Mouse (Mus musculus): Measurements from ENCODE around the gene Tmem131. TPM values are rescaled to one million over a fixed set of nuclear protein-coding genes. Genes with fewer than 3 reads are reported as not detected.
A peak's percentile ranks its signal among the peaks of the same experiment; 100 is the strongest.
"Not testable (repeated sequence)": the region's sequence is repeated elsewhere in the genome, so short reads cannot be mapped to it uniquely, and the experiment has no call there.

The Tmem131 gene
- total RNA-seq, 2 experiments from 2014 or later = 44.1 to 44.8 TPM

- no peak for DNase-seq
- intact Hi-C loops (cut with DNase I) = loop anchor here (2.0 to 5.0 kb wide), 2 partner anchors 61 to 80 kb away; no protein-coding TSS in a partner anchor
Observed at GRCm38 (mm10) chr1:36921614-36922393, 21.7 kb downstream of the Tmem131 start.

GRCm38 (mm10) chr1:36920726-36921125 lies 22.7 kb downstream of the Tmem131 start:
- intact Hi-C loops (cut with DNase I) = loop anchor here (2.0 to 5.0 kb wide), 2 partner anchors 60 to 78 kb away; no protein-coding TSS in a partner anchor
- DNase-seq = peak; percentile 69 to 78

GRCm38 (mm10) chr1:36920154-36920716 lies 23.2 kb downstream of the Tmem131 start:
- intact Hi-C loops (cut with DNase I) = loop anchor here (2.0 to 5.0 kb wide), 2 partner anchors 59 to 78 kb away; no protein-coding TSS in a partner anchor
- peak; percentile 83 to 89 for DNase-seq

- peak in 1 of 2 experiments; percentile 51 for DNase-seq
- intact Hi-C loops (cut with DNase I) = loop anchor here (2.0 to 5.0 kb wide), 2 partner anchors 59 to 77 kb away; no protein-coding TSS in a partner anchor
Observed at GRCm38 (mm10) chr1:36919728-36920127, 23.7 kb downstream of the Tmem131 start.

DNA sequence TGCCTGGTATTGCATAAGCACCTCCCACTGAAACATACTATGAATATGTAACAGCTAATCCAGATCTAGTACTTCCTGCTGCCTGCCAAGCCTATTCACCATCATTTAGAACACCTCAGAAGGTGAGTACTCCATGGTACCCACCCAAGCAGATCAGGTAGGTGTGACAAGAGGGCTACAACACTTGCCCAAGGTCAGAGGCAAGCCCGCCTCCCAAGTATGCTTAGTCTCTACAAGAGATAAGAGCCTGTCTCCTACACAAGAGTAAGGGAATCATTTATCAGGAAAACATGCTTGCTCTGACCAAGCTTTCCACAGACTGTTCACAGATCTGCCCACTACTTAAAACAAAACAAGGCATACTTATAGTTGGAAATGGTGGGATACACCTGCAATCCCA lies 26.0 kb downstream of the Tmem131 start:
- DNase-seq = no peak
- intact Hi-C loops (cut with DNase I) = no loop called here

- intact Hi-C loops (cut with DNase I) = no loop called here
- DNase-seq = no peak
Observed at GRCm38 (mm10) chr1:36915200-36915580, 28.3 kb downstream of the Tmem131 start.

- intact Hi-C loops (cut with DNase I) = no loop called here
- peak; percentile 58 to 61 for DNase-seq
Observed at GRCm38 (mm10) chr1:36914455-36915199, 28.8 kb downstream of the Tmem131 start.

DNA sequence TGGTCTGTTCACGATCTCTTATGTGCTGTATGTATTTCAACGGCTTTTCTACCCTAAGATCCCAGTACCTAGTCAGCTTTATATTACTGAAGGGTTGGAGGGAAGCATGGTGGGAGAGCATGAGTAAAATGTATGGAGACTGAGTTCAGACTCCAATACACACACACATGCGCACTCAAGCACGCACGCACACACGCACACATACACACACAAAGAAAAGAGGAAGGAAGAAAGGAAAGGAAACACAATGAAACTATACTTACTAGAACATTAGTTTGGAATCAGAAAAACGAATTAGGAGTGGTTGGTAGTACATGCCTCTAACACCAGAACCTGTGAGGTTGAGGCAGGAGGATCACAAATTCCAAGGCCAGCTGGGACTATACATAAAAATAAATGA lies 29.7 kb downstream of the Tmem131 start:
- no peak for DNase-seq
- intact Hi-C loops (cut with DNase I) = no loop called here

DNA sequence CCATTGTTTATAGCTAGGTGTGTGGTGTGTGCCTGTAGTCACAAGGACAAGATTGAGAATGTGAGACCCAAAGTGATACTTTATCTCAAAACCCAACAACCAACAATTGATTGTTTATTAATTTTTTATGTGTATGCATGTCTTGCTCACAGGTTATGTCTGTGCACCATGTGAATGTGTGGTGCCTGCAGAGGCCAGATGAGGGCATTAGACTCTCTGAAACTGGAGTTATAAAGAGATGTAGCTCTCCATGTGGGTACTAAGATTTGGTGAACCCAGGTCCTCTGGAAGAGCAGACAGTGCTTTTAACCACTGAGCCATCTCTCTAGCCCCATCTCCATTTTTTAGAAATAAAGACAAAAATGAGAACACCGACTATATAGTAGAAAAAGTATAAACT lies 31.2 kb downstream of the Tmem131 start:
- intact Hi-C loops (cut with DNase I) = no loop called here
- no peak for DNase-seq

- no peak for DNase-seq
- intact Hi-C loops (cut with DNase I) = no loop called here
Observed at GRCm38 (mm10) chr1:36911603-36912002, 31.9 kb downstream of the Tmem131 start.

GRCm38 (mm10) chr1:36910397-36910796 lies 33.1 kb downstream of the Tmem131 start:
- DNase-seq = no peak
- intact Hi-C loops (cut with DNase I) = no loop called here

- not testable (repeated sequence) for DNase-seq
- intact Hi-C loops (cut with DNase I) = loop anchor here (10.0 kb wide), 1 partner anchor 345 kb away; no protein-coding TSS in a partner anchor
Observed at GRCm38 (mm10) chr1:36909965-36910364, 33.5 kb downstream of the Tmem131 start.

GRCm38 (mm10) chr1:36905216-36905615 lies 38.2 kb downstream of the Tmem131 start:
- no peak for DNase-seq
- intact Hi-C loops (cut with DNase I) = loop anchor here (10.0 kb wide), 1 partner anchor 350 kb away; no protein-coding TSS in a partner anchor

DNA sequence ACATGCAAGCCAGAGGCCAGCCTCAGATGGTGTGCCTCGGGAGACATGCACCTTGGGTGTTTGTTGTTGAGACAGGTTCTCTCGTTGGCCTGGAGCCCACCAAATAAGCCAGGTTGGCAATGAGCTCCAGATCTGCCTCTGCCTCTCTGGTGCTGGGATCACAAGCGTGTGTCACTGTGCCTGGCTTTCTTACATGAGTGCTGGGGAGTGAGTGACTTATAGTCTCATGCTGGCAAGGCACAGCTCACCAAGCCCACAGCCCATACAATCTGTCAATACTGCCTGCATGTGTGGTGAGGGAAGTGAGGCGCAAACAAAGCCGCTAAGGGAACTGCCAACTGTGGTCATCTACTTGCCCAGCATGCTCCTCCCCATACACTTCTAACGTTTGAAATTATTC lies 39.0 kb downstream of the Tmem131 start:
- no peak for DNase-seq
- intact Hi-C loops (cut with DNase I) = loop anchor here (10.0 kb wide), 1 partner anchor 350 kb away; no protein-coding TSS in a partner anchor

GRCm38 (mm10) chr1:36904084-36904451 lies 39.4 kb downstream of the Tmem131 start:
- intact Hi-C loops (cut with DNase I) = loop anchor here (10.0 kb wide), 1 partner anchor 351 kb away; no protein-coding TSS in a partner anchor
- no peak for DNase-seq

GRCm38 (mm10) chr1:36903376-36904083 lies 39.9 kb downstream of the Tmem131 start:
- no peak for DNase-seq
- intact Hi-C loops (cut with DNase I) = loop anchor here (10.0 kb wide), 1 partner anchor 351 kb away; no protein-coding TSS in a partner anchor

DNA sequence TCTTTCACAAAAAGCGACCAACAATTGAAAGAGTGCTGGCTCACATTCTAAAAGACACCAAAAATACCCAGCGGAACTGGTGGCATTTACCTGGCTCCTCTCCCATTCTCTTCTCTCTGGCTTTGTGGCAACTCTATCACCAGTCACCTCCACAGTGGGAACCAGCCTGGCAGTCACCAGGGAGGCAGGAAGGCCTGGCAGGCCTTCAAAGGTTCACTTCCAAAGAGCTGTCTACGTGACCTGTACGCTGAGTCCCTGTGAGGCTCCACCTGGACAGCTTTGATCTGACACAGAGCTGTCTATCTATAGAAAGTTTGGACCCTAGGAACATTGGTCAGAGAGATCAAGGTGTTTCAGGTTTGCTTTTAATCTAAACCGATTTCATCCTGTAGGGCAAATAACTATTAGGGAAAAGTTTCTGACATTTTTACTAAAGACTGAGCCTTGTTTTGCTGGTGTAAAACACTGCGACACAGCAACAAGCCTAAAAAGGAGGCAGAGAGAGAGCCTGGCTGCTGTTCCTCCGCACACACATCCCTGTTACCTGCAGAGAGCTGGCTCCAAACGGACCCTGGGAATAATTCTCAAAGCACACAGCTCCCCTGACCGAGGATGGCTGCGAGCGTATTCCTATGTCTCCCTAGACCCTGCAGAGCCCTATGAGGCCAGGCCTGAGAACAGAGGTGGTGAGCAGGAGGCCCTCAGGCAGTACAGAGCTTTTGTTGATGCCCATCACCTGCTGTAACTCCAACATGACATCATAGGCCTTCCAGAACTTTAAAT lies 40.7 kb downstream of the Tmem131 start:
- intact Hi-C loops (cut with DNase I) = loop anchor here (10.0 kb wide), 1 partner anchor 352 kb away; no protein-coding TSS in a partner anchor
- no peak for DNase-seq

DNA sequence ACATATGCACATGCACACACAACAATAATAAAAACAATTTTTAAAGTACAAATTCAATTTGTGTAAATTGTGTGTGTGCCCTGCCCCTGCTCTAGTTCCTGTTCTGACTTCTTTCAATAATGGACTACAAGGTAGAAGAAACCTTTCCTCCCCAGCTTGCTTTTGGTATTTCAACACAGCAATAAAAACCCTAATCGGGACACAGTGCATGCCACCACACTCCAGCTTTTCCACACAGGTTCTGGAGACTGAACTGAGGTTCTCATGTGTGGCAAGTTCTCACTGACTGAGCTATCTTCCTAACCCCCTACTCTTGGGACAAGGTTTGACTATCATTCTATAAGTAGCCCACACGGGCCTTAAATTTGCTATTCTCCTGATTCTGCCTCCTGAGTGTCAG lies 43.8 kb downstream of the Tmem131 start:
- intact Hi-C loops (cut with DNase I) = loop anchor here (10.0 kb wide), 1 partner anchor 355 kb away; no protein-coding TSS in a partner anchor
- no peak for DNase-seq

- intact Hi-C loops (cut with DNase I) = no loop called here
Observed at GRCm38 (mm10) chr1:36896423-36896822, 47.0 kb downstream of the Tmem131 start.

More at GRCm38 (mm10) chr1:36896423-36896822, 47.0 kb downstream of the Tmem131 start:
- no peak for DNase-seq
